Mouse (Mus musculus) central nervous system, embryonic 18 days (tissue): ENCODE data around the gene Chga. TPM values are rescaled to one million over a fixed set of nuclear protein-coding genes. Genes with fewer than 3 reads are reported as not detected.

Experiments
- polyA plus RNA-seq: library from polyadenylated mRNA; depleted of rRNA; stranded (reverse); fragments of >200 nt; gene quantifications from 2 replicates; pipeline ENCODE4 v1.2.3, GENCODE M21; 2012; rRNA removed

The Chga gene
- polyA plus RNA-seq = 87.8 and 93.9 TPM in 2 replicates

GRCm38 (mm10) chr12:102554721-102555516 lies at the start of gene Chga:
Chga (plus strand) TSS chr12:102554969.

Other genes with a start within 250 kb of the Chga start
- gene Lgmn, start 115.2 kb upstream of the Chga start, polyA plus RNA-seq = 59.8 and 61.8 TPM in 2 replicates
- 24.4 and 25.7 TPM in 2 replicates for gene Golga5, start 85.8 kb upstream of the Chga start, polyA plus RNA-seq
- 37.7 and 43.1 TPM in 2 replicates for gene Itpk1, start 150.0 kb downstream of the Chga start, polyA plus RNA-seq
- 19.6 and 20.2 TPM in 2 replicates for gene Moap1, start 188.7 kb downstream of the Chga start, polyA plus RNA-seq
- gene Tmem251, start 188.8 kb downstream of the Chga start, polyA plus RNA-seq = 4.4 and 5.0 TPM in 2 replicates
- gene Gm28051, start 202.8 kb downstream of the Chga start, polyA plus RNA-seq = not detected in 2 replicates
- gene Gon7, start 202.8 kb downstream of the Chga start, polyA plus RNA-seq = 28.5 and 30.1 TPM in 2 replicates
- gene Ubr7, start 203.0 kb downstream of the Chga start, polyA plus RNA-seq = 36.2 and 37.7 TPM in 2 replicates
- 39.1 and 41.4 TPM in 2 replicates for gene Gm20604, start 203.7 kb downstream of the Chga start, polyA plus RNA-seq